Mouse (Mus musculus): Measurements from ENCODE around the gene Slc25a26. TPM values are rescaled to one million over a fixed set of nuclear protein-coding genes. Genes with fewer than 3 reads are reported as not detected.

Gene Slc25a26
- polyA plus RNA-seq, 1 experiment from 2014 or later = 7.1 TPM

DNA sequence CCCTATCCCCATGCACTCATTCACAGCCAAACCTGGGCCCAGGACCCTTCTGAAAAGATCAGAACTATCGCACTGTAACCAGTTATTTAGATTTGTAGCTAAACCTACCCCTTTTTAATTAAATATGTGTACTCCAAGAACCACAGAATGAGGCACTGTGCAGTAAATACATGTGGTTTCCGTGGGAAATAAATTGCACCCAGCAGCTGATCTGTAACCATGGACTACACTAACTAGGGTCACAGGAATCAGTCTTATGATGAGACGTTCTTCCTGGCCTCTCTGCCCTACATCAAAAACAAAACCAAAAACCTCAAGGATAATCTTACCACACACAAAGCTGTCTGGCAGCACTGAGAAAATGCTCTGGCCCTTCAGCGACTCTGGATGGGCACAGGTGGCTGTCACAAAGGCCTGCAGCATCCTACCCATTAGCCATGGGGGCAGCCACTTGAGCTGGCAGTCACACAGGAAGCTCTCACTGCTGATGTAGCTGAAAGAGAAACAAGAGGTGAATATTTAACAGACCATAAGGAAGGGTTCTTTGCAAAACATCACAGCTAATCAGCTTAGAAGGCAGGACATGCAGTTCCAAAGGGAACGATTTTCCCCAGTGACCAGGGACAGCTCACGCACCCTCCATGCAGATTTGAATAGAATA lies 113.2 kb downstream of the Slc25a26 start:
- H3K9ac ChIP-seq (replicated peaks) = no peak overlapping the region
- H3K27ac ChIP-seq = no peak overlapping the region
- no peak for ATAC-seq
- no peaks in the 10 kb centered on the region for H3K9me3 ChIP-seq
- H3K4me1 ChIP-seq (replicated peaks) = peaks cover 14% of the 10 kb centered on the region; the same call in 1 of the 2 replicates
- peaks cover 89% of the 10 kb centered on the region for H3K36me3 ChIP-seq
- H3K27me3 ChIP-seq = no peaks in the 10 kb centered on the region
- no peak overlapping the region for H3K4me3 ChIP-seq (replicated peaks)
- H3K4me2 ChIP-seq (replicated peaks) = no peak overlapping the region
- 71% methylated on average over 6 of the region's 6 CpGs for WGBS

DNA sequence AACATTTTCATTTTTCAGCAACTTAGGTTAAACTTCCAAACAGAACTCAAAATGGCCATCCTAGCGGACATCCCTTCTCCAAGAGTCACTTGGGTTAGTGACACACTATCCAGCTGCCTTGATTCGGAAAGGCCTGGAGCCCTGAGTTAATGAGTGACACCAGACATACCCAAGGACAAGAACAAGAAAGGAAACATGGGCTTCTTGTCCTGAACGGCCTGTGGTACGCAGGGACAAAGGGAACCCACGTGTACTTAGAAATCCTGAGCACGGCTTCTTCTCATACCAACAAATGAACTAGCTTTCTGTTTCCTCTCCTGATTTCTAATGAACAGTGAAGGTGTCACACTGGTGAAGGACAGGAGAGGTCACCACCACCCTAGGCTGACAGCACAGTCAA lies 114.2 kb downstream of the Slc25a26 start:
- H3K36me3 ChIP-seq = peaks cover 85% of the 10 kb centered on the region
- H3K27me3 ChIP-seq = no peaks in the 10 kb centered on the region
- no peak overlapping the region for H3K4me2 ChIP-seq (replicated peaks)
- H3K9ac ChIP-seq (replicated peaks) = no peak overlapping the region
- H3K4me1 ChIP-seq (replicated peaks) = peaks cover 15% of the 10 kb centered on the region; the same call in 1 of the 2 replicates
- no peak for ATAC-seq
- H3K27ac ChIP-seq = no peak overlapping the region
- 89% methylated on average over 6 of the region's 6 CpGs for WGBS
- H3K9me3 ChIP-seq = no peaks in the 10 kb centered on the region
- H3K4me3 ChIP-seq (replicated peaks) = no peak overlapping the region

- Histone ChIP-seq H3K36me3 (peaks cover 85% of the 10 kb centered on the region), H3K9ac (replicated peaks) (no peak overlapping the region), H3K4me2 (replicated peaks) (no peak overlapping the region), H3K4me1 (replicated peaks) (peaks cover 15% of the 10 kb centered on the region; the same call in 1 of the 2 replicates), H3K27ac (no peak overlapping the region), H3K27me3 (no peaks in the 10 kb centered on the region), H3K9me3 (no peaks in the 10 kb centered on the region), H3K4me3 (replicated peaks) (no peak overlapping the region)
- WGBS = 86% methylated on average over 4 of the region's 4 CpGs
- ATAC-seq = no peak
These were observed 115.8 kb downstream of the Slc25a26 start for GRCm38 (mm10) chr6:94615936-94616335.

GRCm38 (mm10) chr6:94618671-94619070 lies 118.5 kb downstream of the Slc25a26 start:
- H3K36me3 ChIP-seq = peaks cover 74% of the 10 kb centered on the region
- H3K4me2 ChIP-seq (replicated peaks) = no peak overlapping the region
- H3K9me3 ChIP-seq = no peaks in the 10 kb centered on the region
- 92% methylated on average over 5 of the region's 5 CpGs for WGBS
- H3K9ac ChIP-seq (replicated peaks) = no peak overlapping the region
- peaks cover 8% of the 10 kb centered on the region; the same call in 1 of the 2 replicates for H3K4me1 ChIP-seq (replicated peaks)
- H3K4me3 ChIP-seq (replicated peaks) = no peak overlapping the region
- H3K27ac ChIP-seq = no peak overlapping the region
- H3K27me3 ChIP-seq = no peaks in the 10 kb centered on the region
- ATAC-seq = no peak

GRCm38 (mm10) chr6:94620287-94620686 lies 120.2 kb downstream of the Slc25a26 start:
- H3K9ac ChIP-seq (replicated peaks) = 0 out of 2 replicates have a peak overlapping the region, but pooled peaks have one; percentile 17
- H3K27me3 ChIP-seq = no peaks in the 10 kb centered on the region
- peaks cover 6% of the 10 kb centered on the region; the same call in 1 of the 2 replicates for H3K4me1 ChIP-seq (replicated peaks)
- no peaks in the 10 kb centered on the region for H3K9me3 ChIP-seq
- 78% methylated on average over 6 of the region's 6 CpGs for WGBS
- H3K4me3 ChIP-seq (replicated peaks) = no peak overlapping the region
- H3K4me2 ChIP-seq (replicated peaks) = no peak overlapping the region
- ATAC-seq = no peak
- no peak overlapping the region for H3K27ac ChIP-seq
- peaks cover 75% of the 10 kb centered on the region for H3K36me3 ChIP-seq

DNA sequence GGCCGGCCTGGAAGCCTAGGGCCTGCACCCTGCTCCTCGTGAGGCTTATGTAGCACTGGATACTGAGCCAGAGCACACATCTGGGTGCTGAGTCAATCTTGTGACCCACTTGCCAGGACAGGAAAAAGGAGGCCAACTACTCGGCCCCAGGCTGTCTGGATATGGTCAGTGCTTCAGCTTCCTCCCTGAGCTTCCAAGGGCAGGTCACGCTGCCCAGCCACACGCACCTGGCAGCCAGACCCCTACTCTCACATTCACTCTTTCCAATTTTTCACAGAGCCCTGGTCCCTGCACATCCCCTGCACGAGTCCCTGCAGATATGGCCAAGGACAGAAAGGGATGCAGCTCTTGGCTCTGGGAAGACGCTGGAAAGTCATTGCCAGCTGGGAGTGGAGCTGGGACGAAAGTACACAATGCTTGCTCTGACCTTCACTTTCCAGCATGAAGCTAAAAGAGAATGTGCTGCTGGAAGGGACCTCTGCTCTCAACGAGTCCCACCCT lies 120.7 kb downstream of the Slc25a26 start:
- ATAC-seq = no peak
- 87% methylated on average over 9 of the region's 9 CpGs for WGBS
- Histone ChIP-seq H3K4me1 (replicated peaks) (peaks cover 10% of the 10 kb centered on the region; the same call in 1 of the 2 replicates), H3K27ac (no peak overlapping the region), H3K27me3 (no peaks in the 10 kb centered on the region), H3K9me3 (no peaks in the 10 kb centered on the region), H3K4me3 (replicated peaks) (no peak overlapping the region), H3K36me3 (peaks cover 74% of the 10 kb centered on the region), H3K4me2 (replicated peaks) (no peak overlapping the region), H3K9ac (replicated peaks) (peak overlapping the region; percentile 17; the same call in 1 of the 2 replicates)

GRCm38 (mm10) chr6:94622983-94623382 lies 122.9 kb downstream of the Slc25a26 start:
- peaks cover 62% of the 10 kb centered on the region for H3K36me3 ChIP-seq
- H3K9me3 ChIP-seq = no peaks in the 10 kb centered on the region
- peak; percentile 59 for ATAC-seq
- H3K4me3 ChIP-seq (replicated peaks) = no peak overlapping the region
- WGBS = 78% methylated on average over 4 of the region's 4 CpGs
- H3K4me1 ChIP-seq (replicated peaks) = peaks cover 15% of the 10 kb centered on the region
- H3K27ac ChIP-seq = no peak overlapping the region
- H3K9ac ChIP-seq (replicated peaks) = no peak overlapping the region
- no peaks in the 10 kb centered on the region for H3K27me3 ChIP-seq
- H3K4me2 ChIP-seq (replicated peaks) = no peak overlapping the region

DNA sequence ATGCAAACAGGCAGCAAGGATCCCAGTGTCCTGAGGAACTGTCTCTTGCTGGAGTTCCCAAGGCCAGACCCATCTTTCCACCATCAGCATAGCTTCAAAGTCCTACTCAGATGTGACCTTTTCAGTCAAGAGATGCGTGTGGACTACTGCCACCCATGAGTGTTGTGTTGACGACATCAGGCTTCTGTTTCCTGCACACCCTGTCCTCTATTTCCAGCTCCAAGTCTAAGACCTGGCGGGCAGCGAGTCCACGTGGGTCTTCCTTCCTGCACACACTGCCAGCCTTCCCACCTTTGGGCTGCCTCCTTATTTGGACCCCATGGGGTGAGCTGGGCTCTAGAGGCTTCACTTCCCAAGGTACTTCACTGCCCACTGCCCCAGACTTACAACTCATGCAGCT lies 124.4 kb downstream of the Slc25a26 start:
- ATAC-seq = no peak
- Histone ChIP-seq H3K4me1 (replicated peaks) (peaks cover 26% of the 10 kb centered on the region), H3K36me3 (peaks cover 51% of the 10 kb centered on the region), H3K9me3 (no peaks in the 10 kb centered on the region), H3K4me2 (replicated peaks) (no peak overlapping the region), H3K4me3 (replicated peaks) (no peak overlapping the region), H3K27me3 (no peaks in the 10 kb centered on the region), H3K9ac (replicated peaks) (no peak overlapping the region), H3K27ac (no peak overlapping the region)
- 92% methylated on average over 5 of the region's 5 CpGs for WGBS

GRCm38 (mm10) chr6:94625896-94626295 lies 125.8 kb downstream of the Slc25a26 start:
- no peak overlapping the region for H3K9ac ChIP-seq (replicated peaks)
- 74% methylated on average over 5 of the region's 5 CpGs for WGBS
- H3K4me2 ChIP-seq (replicated peaks) = no peak overlapping the region
- no peaks in the 10 kb centered on the region for H3K27me3 ChIP-seq
- H3K27ac ChIP-seq = no peak overlapping the region
- no peak for ATAC-seq
- peaks cover 38% of the 10 kb centered on the region for H3K36me3 ChIP-seq
- H3K4me3 ChIP-seq (replicated peaks) = no peak overlapping the region
- H3K9me3 ChIP-seq = no peaks in the 10 kb centered on the region
- peaks cover 40% of the 10 kb centered on the region for H3K4me1 ChIP-seq (replicated peaks)

DNA sequence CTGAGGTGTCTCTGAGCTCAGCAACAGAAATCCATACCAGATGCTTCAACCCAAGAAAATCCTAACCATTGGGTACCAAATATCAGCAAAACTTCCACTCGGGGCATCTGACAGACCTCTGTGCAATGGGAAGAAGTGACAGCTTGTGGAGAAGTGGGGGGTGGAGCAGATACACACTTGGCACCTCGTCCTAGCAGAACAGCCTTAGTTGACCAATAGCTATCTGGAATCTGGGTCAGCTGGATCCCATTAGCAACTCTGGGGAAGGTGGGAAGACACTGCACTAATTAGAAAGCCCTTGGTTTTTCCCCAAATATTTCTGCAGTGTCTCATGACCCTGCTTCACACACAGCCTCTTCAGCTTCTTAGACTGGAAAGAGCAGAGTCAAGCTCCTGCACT lies 126.7 kb downstream of the Slc25a26 start:
- peaks cover 30% of the 10 kb centered on the region for H3K36me3 ChIP-seq
- H3K4me3 ChIP-seq (replicated peaks) = no peak overlapping the region
- H3K27ac ChIP-seq = no peak overlapping the region
- H3K27me3 ChIP-seq = no peaks in the 10 kb centered on the region
- peaks cover 49% of the 10 kb centered on the region for H3K4me1 ChIP-seq (replicated peaks)
- ATAC-seq = no peak
- no peak overlapping the region for H3K4me2 ChIP-seq (replicated peaks)
- H3K9ac ChIP-seq (replicated peaks) = no peak overlapping the region
- H3K9me3 ChIP-seq = no peaks in the 10 kb centered on the region
- WGBS = 72% methylated on average over 2 of the region's 2 CpGs

GRCm38 (mm10) chr6:94627714-94628595 lies 127.8 kb downstream of the Slc25a26 start:
- 59% methylated on average over 15 of the region's 15 CpGs for WGBS
- Histone ChIP-seq H3K27ac (0 out of 2 replicates have a peak overlapping the region, but pooled peaks have one; percentile 32), H3K36me3 (peaks cover 25% of the 10 kb centered on the region), H3K9ac (replicated peaks) (no peak overlapping the region), H3K4me3 (replicated peaks) (no peak overlapping the region), H3K9me3 (no peaks in the 10 kb centered on the region), H3K27me3 (no peaks in the 10 kb centered on the region), H3K4me1 (replicated peaks) (peaks cover 60% of the 10 kb centered on the region), H3K4me2 (replicated peaks) (no peak overlapping the region)
- no peak for ATAC-seq

DNA sequence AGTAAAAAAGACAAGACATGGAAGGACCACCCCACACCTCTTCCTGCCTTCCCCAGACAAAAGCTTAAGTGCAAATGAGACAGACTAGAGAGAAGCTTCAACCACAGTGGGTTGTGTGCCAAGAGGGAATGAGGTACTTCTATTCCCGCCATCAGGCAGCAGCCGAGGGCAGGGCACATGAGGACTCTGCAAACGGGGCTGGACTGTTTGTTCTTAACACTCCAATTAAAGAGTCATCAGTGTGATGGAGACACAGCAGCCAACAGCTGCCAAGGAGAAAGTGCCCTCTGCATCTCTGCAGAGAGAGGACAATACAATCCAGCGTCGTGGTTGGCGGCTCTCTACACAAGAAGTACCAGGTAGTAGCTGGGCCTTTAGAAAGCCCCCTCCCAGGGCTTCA lies 128.7 kb downstream of the Slc25a26 start:
- WGBS = 67% methylated on average over 6 of the region's 6 CpGs
- H3K9ac ChIP-seq (replicated peaks) = no peak overlapping the region
- H3K4me3 ChIP-seq (replicated peaks) = no peak overlapping the region
- peaks cover 21% of the 10 kb centered on the region for H3K36me3 ChIP-seq
- no peaks in the 10 kb centered on the region for H3K27me3 ChIP-seq
- ATAC-seq = no peak
- no peak overlapping the region for H3K4me2 ChIP-seq (replicated peaks)
- H3K27ac ChIP-seq = no peak overlapping the region
- peaks cover 63% of the 10 kb centered on the region for H3K4me1 ChIP-seq (replicated peaks)
- H3K9me3 ChIP-seq = no peaks in the 10 kb centered on the region
